Mouse (Mus musculus): ENCODE results near the gene Runx1.

GRCm38 (mm10) chr16:92616839-92617238 lies 209.1 kb downstream of the Runx1 start:
- TF ChIP-seq CTCF (IDR thresholded peaks at IDR 0.05; ENCODE audit: low read depth, low read length) (no peak), EP300 (IDR thresholded peaks at IDR 0.05; ENCODE audit: insufficient read depth, low read depth, low read length) (no peak), POLR2A (IDR thresholded peaks at IDR 0.05; ENCODE audit: insufficient read depth, low read length) (no peak)
